Mouse (Mus musculus) lung, adult 2 months (tissue): ENCODE results near the gene Vars.

ENCODE experiments used
- CTCF ChIP-seq: fragments of 200-500 bp; IDR thresholded peaks from 2 replicates; pipeline ENCODE4 v1.5.1; 2011; ENCODE audit warnings: mild to moderate bottlenecking, low read length, control low read depth; ENCODE audit not compliant: insufficient read depth
- POLR2A ChIP-seq: fragments of 200-500 bp; IDR thresholded peaks from 2 replicates; pipeline ENCODE4 v1.6.1; 2011; ENCODE audit warnings: low read depth, mild to moderate bottlenecking, control low read depth, low read length, borderline replicate concordance; ENCODE audit errors: extremely low read depth

- no peak for TF ChIP-seq CTCF
- no peak for TF ChIP-seq POLR2A
Observed at GRCm38 (mm10) chr17:35024691-35025488, 24.1 kb downstream of the Vars start.
